Mouse (Mus musculus): ENCODE measurements around the gene Tdrd7. TPM values are rescaled to one million over a fixed set of nuclear protein-coding genes. Genes with fewer than 3 reads are reported as not detected.

Gene Tdrd7
- polyA plus RNA-seq, 1 experiment from 2014 or later, result 11.9 TPM

GRCm38 (mm10) chr4:45990427-45991135, 25.4 kb downstream of the Tdrd7 start:
- H3K4me1 ChIP-seq (ENCODE audit: control insufficient read depth, low read depth, low read length), result no peaks in the 10 kb centered on the region
- H3K4me2 ChIP-seq (ENCODE audit: low read depth, low read length), result no peak overlapping the region
- no peak for ATAC-seq (ENCODE audit: low read depth)
- no peak overlapping the region for H3K9ac ChIP-seq (ENCODE audit: low read depth, low read length)
- H3K36me3 ChIP-seq (ENCODE audit: control insufficient read depth, insufficient read depth), result no peaks in the 10 kb centered on the region
- no peaks in the 10 kb centered on the region for H3K9me3 ChIP-seq (replicated peaks; ENCODE audit: control insufficient read depth, low read length)
- no peaks in the 10 kb centered on the region for H3K27me3 ChIP-seq (ENCODE audit: control insufficient read depth, insufficient read depth, low read depth, low read length)
- no peak overlapping the region for H3K4me3 ChIP-seq (ENCODE audit: low read depth, low read length)
- 45% methylated on average over 6 of the region's 6 CpGs for WGBS (ENCODE audit: insufficient replicate concordance)
- H3K27ac ChIP-seq (ENCODE audit: low read length), result no peak overlapping the region

- WGBS (ENCODE audit: insufficient replicate concordance), result 73% methylated on average over 4 of the region's 4 CpGs
- Histone ChIP-seq H3K36me3 (ENCODE audit: control insufficient read depth, insufficient read depth) (no peaks in the 10 kb centered on the region), H3K4me2 (ENCODE audit: low read depth, low read length) (no peak overlapping the region), H3K4me1 (ENCODE audit: control insufficient read depth, low read depth, low read length) (no peaks in the 10 kb centered on the region), H3K4me3 (ENCODE audit: low read depth, low read length) (no peak overlapping the region), H3K27ac (ENCODE audit: low read length) (no peak overlapping the region), H3K9ac (ENCODE audit: low read depth, low read length) (no peak overlapping the region), H3K27me3 (ENCODE audit: control insufficient read depth, insufficient read depth, low read depth, low read length) (no peaks in the 10 kb centered on the region), H3K9me3 (replicated peaks; ENCODE audit: control insufficient read depth, low read length) (no peaks in the 10 kb centered on the region)
- ATAC-seq (ENCODE audit: low read depth), result no peak
Measured at GRCm38 (mm10) chr4:45998536-45998935, 33.4 kb downstream of the Tdrd7 start.

- WGBS (ENCODE audit: insufficient replicate concordance), result 44% methylated on average over 5 of the region's 5 CpGs
- Histone ChIP-seq H3K36me3 (ENCODE audit: control insufficient read depth, insufficient read depth) (no peaks in the 10 kb centered on the region), H3K4me2 (ENCODE audit: low read depth, low read length) (no peak overlapping the region), H3K4me1 (ENCODE audit: control insufficient read depth, low read depth, low read length) (peaks cover 6% of the 10 kb centered on the region; the same call in 1 of the 2 replicates), H3K9ac (ENCODE audit: low read depth, low read length) (no peak overlapping the region), H3K27ac (ENCODE audit: low read length) (no peak overlapping the region; the same call in 1 of the 2 replicates), H3K9me3 (replicated peaks; ENCODE audit: control insufficient read depth, low read length) (no peaks in the 10 kb centered on the region), H3K4me3 (ENCODE audit: low read depth, low read length) (no peak overlapping the region), H3K27me3 (ENCODE audit: control insufficient read depth, insufficient read depth, low read depth, low read length) (no peaks in the 10 kb centered on the region)
- ATAC-seq (ENCODE audit: low read depth), result 0 out of 2 replicates have a peak, but pooled peaks have one; percentile 21
Measured at GRCm38 (mm10) chr4:46008142-46008793, 43.1 kb downstream of the Tdrd7 start.

- Histone ChIP-seq H3K9me3 (replicated peaks; ENCODE audit: control insufficient read depth, low read length) (no peaks in the 10 kb centered on the region), H3K27ac (ENCODE audit: low read length) (no peak overlapping the region), H3K27me3 (ENCODE audit: control insufficient read depth, insufficient read depth, low read depth, low read length) (no peaks in the 10 kb centered on the region), H3K4me1 (ENCODE audit: control insufficient read depth, low read depth, low read length) (peaks cover 6% of the 10 kb centered on the region; the same call in 1 of the 2 replicates), H3K9ac (ENCODE audit: low read depth, low read length) (no peak overlapping the region), H3K4me2 (ENCODE audit: low read depth, low read length) (no peak overlapping the region), H3K4me3 (ENCODE audit: low read depth, low read length) (no peak overlapping the region), H3K36me3 (ENCODE audit: control insufficient read depth, insufficient read depth) (no peaks in the 10 kb centered on the region)
- no peak for ATAC-seq (ENCODE audit: low read depth)
- 53% methylated on average over 2 of the region's 2 CpGs for WGBS (ENCODE audit: insufficient replicate concordance)
Measured at GRCm38 (mm10) chr4:46011698-46012097, 46.6 kb downstream of the Tdrd7 start.

GRCm38 (mm10) chr4:46015605-46016004, 50.5 kb downstream of the Tdrd7 start:
- no peak overlapping the region for H3K4me2 ChIP-seq (ENCODE audit: low read depth, low read length)
- whole genome bisulfite sequencing (ENCODE audit: insufficient replicate concordance), result 65% methylated on average over 1 of the region's 1 CpGs
- ATAC-seq (ENCODE audit: low read depth), result no peak
- H3K4me1 ChIP-seq (ENCODE audit: control insufficient read depth, low read depth, low read length), result no peaks in the 10 kb centered on the region
- H3K27ac ChIP-seq (ENCODE audit: low read length), result no peak overlapping the region
- no peaks in the 10 kb centered on the region for H3K36me3 ChIP-seq (ENCODE audit: control insufficient read depth, insufficient read depth)
- no peaks in the 10 kb centered on the region for H3K27me3 ChIP-seq (ENCODE audit: control insufficient read depth, insufficient read depth, low read depth, low read length)
- no peaks in the 10 kb centered on the region for H3K9me3 ChIP-seq (replicated peaks; ENCODE audit: control insufficient read depth, low read length)
- H3K9ac ChIP-seq (ENCODE audit: low read depth, low read length), result no peak overlapping the region
- H3K4me3 ChIP-seq (ENCODE audit: low read depth, low read length), result no peak overlapping the region

GRCm38 (mm10) chr4:46023021-46023481, 57.9 kb downstream of the Tdrd7 start:
- Histone ChIP-seq H3K9ac (ENCODE audit: low read depth, low read length) (no peak overlapping the region), H3K27me3 (ENCODE audit: control insufficient read depth, insufficient read depth, low read depth, low read length) (no peaks in the 10 kb centered on the region), H3K27ac (ENCODE audit: low read length) (no peak overlapping the region), H3K4me2 (ENCODE audit: low read depth, low read length) (no peak overlapping the region), H3K4me3 (ENCODE audit: low read depth, low read length) (no peak overlapping the region), H3K9me3 (replicated peaks; ENCODE audit: control insufficient read depth, low read length) (no peaks in the 10 kb centered on the region), H3K36me3 (ENCODE audit: control insufficient read depth, insufficient read depth) (no peaks in the 10 kb centered on the region), H3K4me1 (ENCODE audit: control insufficient read depth, low read depth, low read length) (peaks cover 10% of the 10 kb centered on the region)
- WGBS (ENCODE audit: insufficient replicate concordance), result 17% methylated on average over 3 of the region's 3 CpGs
- peak; percentile 82 for ATAC-seq (ENCODE audit: low read depth)

- 41% methylated on average over 7 of the region's 7 CpGs for WGBS (ENCODE audit: insufficient replicate concordance)
- no peaks in the 10 kb centered on the region for H3K9me3 ChIP-seq (replicated peaks; ENCODE audit: control insufficient read depth, low read length)
- no peak overlapping the region for H3K27ac ChIP-seq (ENCODE audit: low read length)
- no peak overlapping the region for H3K4me2 ChIP-seq (ENCODE audit: low read depth, low read length)
- no peak; the same call in 1 of the 2 replicates for ATAC-seq (ENCODE audit: low read depth)
- H3K9ac ChIP-seq (ENCODE audit: low read depth, low read length), result no peak overlapping the region
- H3K4me1 ChIP-seq (ENCODE audit: control insufficient read depth, low read depth, low read length), result peaks cover 10% of the 10 kb centered on the region
- H3K4me3 ChIP-seq (ENCODE audit: low read depth, low read length), result no peak overlapping the region
- no peaks in the 10 kb centered on the region for H3K36me3 ChIP-seq (ENCODE audit: control insufficient read depth, insufficient read depth)
- H3K27me3 ChIP-seq (ENCODE audit: control insufficient read depth, insufficient read depth, low read depth, low read length), result no peaks in the 10 kb centered on the region
Measured at GRCm38 (mm10) chr4:46025893-46026292, 60.8 kb downstream of the Tdrd7 start.

- Histone ChIP-seq H3K27ac (ENCODE audit: low read length) (no peak overlapping the region), H3K36me3 (ENCODE audit: control insufficient read depth, insufficient read depth) (no peaks in the 10 kb centered on the region), H3K4me1 (ENCODE audit: control insufficient read depth, low read depth, low read length) (peaks cover 10% of the 10 kb centered on the region), H3K4me2 (ENCODE audit: low read depth, low read length) (no peak overlapping the region), H3K9ac (ENCODE audit: low read depth, low read length) (no peak overlapping the region), H3K27me3 (ENCODE audit: control insufficient read depth, insufficient read depth, low read depth, low read length) (no peaks in the 10 kb centered on the region), H3K4me3 (ENCODE audit: low read depth, low read length) (no peak overlapping the region), H3K9me3 (replicated peaks; ENCODE audit: control insufficient read depth, low read length) (no peaks in the 10 kb centered on the region)
- no peak for ATAC-seq (ENCODE audit: low read depth)
- 66% methylated on average over 6 of the region's 6 CpGs for WGBS (ENCODE audit: insufficient replicate concordance)
Measured at GRCm38 (mm10) chr4:46028224-46028623, 63.1 kb downstream of the Tdrd7 start.

GRCm38 (mm10) chr4:46028781-46029180, 63.6 kb downstream of the Tdrd7 start:
- Histone ChIP-seq H3K4me3 (ENCODE audit: low read depth, low read length) (no peak overlapping the region), H3K4me1 (ENCODE audit: control insufficient read depth, low read depth, low read length) (peaks cover 11% of the 10 kb centered on the region), H3K27ac (ENCODE audit: low read length) (no peak overlapping the region), H3K27me3 (ENCODE audit: control insufficient read depth, insufficient read depth, low read depth, low read length) (no peaks in the 10 kb centered on the region), H3K4me2 (ENCODE audit: low read depth, low read length) (no peak overlapping the region), H3K9ac (ENCODE audit: low read depth, low read length) (no peak overlapping the region), H3K36me3 (ENCODE audit: control insufficient read depth, insufficient read depth) (no peaks in the 10 kb centered on the region), H3K9me3 (replicated peaks; ENCODE audit: control insufficient read depth, low read length) (no peaks in the 10 kb centered on the region)
- 87% methylated on average over 4 of the region's 4 CpGs for WGBS (ENCODE audit: insufficient replicate concordance)
- no peak for ATAC-seq (ENCODE audit: low read depth)
